Mouse (Mus musculus) urinary bladder, postnatal 36 days (tissue): ENCODE measurements at regions not wholly inside any gene's neighbourhood (a gene's known extent, or its start where the extent isn't known, plus 50 kb on each side); places are given as distances from the start of the nearest gene placed in this dataset.
"Not testable (repeated sequence)": the region's sequence is repeated elsewhere in the genome, so short reads cannot be mapped to it uniquely, and the experiment has no call there.

Source experiments
- DNase-seq, 2 experiments: peaks; one replicate each; pipeline ENCODE4 v3.0.0; 2022; ENCODE audit warnings: low spot score in 2 of 2, mixed read lengths in 1 of 2

- no peak for DNase-seq
These were observed 122.9 kb upstream of the Emcn start for GRCm38 (mm10) chr3:137217926-137218325.

DNA sequence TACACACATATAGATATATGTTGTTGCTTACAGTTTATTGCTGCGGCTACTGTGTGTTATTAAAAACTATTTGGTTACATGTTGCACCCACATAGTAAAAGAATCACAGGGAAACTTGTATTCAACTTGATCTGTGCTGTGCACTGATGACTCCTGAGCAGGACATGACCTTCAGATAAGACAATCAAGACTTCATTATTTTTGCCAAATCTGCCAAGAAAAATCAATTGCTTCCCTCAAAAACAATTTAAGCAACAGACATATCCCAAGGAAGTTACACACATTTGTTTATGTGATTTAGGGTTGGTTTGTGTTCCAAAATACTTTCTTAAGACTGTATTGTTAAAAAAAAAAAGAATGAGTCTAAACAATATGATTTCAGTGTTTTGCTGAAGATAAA, 114.7 kb upstream of the Emcn start:
- DNase-seq, result no peak

DNA sequence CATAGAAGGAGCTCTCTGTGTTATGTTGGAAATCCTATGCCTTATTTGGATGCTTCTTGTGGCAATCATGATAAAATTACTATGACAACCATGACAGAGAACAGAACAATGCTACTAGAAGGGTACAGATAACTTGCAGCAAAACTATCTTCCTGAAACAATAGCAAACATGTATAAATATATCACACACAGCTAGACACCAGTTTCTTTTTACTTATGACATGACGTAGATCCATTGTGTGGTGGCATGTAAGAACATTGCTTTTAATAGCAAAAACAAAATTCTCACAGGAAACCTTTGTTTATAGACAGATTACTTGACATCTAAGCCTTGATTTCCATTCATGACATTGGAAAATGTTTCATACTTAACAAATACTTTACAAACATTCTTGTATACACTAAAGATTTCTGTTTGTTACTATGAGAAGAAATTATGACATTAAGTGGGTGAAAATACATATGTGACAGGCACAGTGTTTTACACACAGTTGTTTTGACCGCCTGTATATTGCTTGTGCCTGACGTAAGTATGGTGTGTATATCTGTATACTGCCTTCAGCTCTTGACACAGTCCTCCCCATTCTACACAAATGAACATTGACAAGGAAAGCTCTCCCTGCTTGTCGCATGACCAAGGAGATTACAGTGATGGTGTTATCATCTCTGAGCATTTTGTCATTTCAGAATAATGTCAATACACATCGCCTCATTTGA, 113.6 kb upstream of the Emcn start:
- no peak for DNase-seq

- DNase-seq, result no peak
These were observed 112.5 kb upstream of the Emcn start for GRCm38 (mm10) chr3:137228416-137228815.

DNA sequence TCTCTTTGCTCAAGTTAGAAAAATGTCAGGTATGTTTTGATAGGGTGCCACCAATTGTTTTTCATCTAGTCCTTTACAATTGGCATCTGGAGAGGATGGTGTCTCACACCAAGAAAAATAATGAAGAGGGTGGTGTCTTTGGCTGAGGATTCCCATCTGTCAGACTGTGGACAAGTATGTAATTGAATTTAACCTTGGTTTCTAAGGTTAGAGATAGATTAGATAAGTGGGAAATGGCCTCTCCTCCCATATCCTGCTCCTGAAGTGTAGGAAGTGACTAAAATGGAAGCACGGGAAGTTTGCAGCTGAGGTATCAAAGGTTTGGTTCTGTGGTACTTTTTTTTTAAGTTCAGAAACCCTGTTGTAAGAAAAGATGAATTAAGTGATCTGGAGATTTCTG, 98.0 kb upstream of the Emcn start:
- no peak for DNase-seq

DNA sequence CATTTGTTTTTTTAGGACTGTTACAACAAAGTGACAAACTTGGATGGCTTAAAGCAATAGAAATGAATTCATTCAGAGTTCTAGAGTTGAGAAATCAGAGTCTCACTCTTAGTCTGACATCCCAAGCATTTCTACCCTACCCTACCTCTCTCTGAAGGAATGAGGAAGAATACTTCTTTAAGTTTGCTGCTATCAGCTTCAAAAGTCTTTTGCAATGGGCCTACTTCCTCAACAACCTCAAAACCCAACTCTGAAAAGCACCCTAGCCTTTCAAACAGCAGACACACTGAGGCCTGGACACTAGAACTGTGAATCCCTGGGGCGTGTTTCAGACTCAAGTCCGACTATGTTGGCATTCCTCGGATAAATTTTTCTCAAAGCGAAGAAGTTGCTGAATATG, 77.0 kb upstream of the Emcn start:
- no peak for DNase-seq

DNA sequence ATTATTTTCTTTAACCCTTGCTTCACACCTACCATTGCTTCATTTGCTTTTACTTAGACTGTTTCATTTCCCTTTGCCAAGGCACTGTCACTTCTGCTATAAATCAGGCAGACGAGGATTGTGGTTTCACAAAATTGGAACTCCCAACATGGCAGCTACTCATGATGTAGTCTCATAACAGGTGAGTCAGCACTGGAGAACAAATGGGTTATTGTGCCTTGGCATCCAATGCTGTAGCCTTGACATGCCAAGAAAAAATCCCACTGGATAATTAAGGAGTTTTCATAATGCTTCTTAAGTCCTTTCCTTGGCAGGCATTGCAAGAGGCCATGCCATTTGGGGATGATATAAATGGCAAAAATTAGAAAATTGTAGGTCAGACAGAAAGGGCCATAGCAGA, 73.1 kb upstream of the Emcn start:
- DNase-seq, result no peak

DNA sequence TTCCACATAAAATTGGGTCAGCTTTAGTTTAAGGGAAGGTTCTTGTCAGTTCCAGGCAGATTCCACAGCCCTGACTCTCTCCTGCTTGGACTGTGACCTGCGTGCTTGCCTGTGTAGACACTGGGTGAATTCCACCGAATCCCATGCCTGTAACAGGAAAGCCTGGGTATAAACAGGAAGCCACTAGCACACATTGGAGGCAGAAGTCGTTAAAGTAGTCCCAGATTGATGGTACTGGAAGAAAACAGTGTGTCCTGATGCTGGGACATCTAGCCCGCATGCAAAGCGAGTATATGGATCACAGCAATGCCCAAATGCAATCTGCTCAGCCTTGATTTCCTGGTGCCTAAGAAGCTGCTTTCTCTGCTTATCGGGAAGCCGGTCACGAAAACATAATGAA, 65.4 kb upstream of the Emcn start:
- no peak for DNase-seq

- no peak for DNase-seq
These were observed 61.6 kb upstream of the Emcn start for GRCm38 (mm10) chr3:137279284-137279683.

- DNase-seq, result peak in 1 of 2 experiments; percentile 17
These were observed 59.8 kb upstream of the Emcn start for GRCm38 (mm10) chr3:137281052-137281451.

- not testable (repeated sequence) for DNase-seq
These were observed 53.3 kb upstream of the Emcn start for GRCm38 (mm10) chr3:137287558-137287957.

DNA sequence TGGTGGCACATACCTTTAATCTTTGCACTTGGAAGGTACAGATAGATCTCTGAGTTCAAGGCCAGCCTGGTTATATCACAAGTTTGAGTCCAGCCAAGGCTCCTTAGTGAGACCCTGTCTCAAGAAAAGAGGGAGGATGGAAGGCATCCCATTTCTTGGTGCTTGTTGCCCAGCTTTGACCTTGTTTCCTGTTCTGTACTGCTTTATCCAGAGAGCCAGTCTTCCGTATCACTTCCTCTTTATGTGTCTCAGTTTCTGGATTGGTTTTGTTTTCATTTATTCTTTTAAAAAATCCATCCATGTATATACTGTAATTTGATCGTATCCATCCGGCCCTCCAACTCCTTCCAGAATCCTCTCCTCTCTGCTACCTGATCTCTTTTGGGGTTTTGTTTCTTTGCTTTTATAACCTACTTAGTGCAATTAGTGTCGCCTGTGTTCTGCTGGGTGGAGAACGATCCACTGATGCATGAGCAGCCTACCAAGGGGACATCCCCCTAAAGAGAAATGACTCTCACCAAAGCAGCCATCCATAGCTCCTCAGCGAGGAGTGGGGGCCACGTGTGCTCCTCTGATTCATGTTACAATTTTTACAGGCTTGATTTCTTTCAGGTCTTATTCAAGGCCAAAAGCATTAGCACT, 52.4 kb upstream of the Emcn start:
- no peak for DNase-seq

GRCm38 (mm10) chr3:137288943-137289682, 51.8 kb upstream of the Emcn start:
- DNase-seq, result no peak

- DNase-seq, result no peak
These were observed 51.2 kb upstream of the Emcn start for GRCm38 (mm10) chr3:137289683-137289984.
